Mouse (Mus musculus): ENCODE results near the gene Mettl17. TPM values are rescaled to one million over a fixed set of nuclear protein-coding genes. Genes with fewer than 3 reads are reported as not detected.
A peak's percentile ranks its signal among the peaks of the same experiment; 100 is the strongest.

Gene Mettl17
- polyA plus RNA-seq, 1 experiment from 2014 or later, result 24.0 TPM

DNA sequence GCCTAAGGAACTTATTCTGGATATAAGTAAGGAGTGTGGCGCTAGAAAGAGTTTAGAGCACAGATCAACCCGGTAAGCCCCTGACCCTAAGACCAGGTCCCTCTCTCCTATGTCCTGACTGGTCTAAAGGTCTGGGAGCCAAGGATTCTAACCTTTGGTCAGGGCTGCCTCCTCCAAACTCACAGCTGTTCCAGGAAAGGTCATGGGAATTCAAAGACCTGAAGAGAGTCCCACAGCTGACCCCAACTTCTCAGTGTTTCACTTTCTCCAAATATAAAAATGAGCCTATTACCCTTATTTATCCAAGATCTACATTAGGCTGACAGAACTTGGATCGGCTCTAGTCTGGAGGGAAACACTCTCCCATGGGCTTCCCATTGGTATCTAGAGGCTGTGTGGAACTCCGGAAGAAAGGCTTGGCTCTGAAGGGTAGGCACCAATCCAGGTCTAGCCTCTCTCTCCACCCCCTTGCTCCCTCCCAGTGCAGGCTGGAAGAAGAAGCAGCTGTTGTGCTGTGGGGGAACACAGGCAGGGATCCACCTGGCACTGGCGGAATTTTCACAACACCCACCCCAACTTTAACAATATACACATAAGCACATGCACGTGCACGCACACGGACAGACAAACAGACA lies 44.8 kb downstream of the Mettl17 start:
- H3K4me2 ChIP-seq (replicated peaks; ENCODE audit: low read depth), result peak overlapping the region; percentile 12; the same call in 1 of the 2 replicates
- ATAC-seq (ENCODE audit: low FRiP score, low TSS enrichment) (peak; percentile 47; the same call in 1 of the 2 replicates), DNase-seq (ENCODE audit: low spot score) (peak; percentile 28)
- TF ChIP-seq EP300 (optimal IDR thresholded peaks at IDR 0.05) (no peak), CTCF (IDR thresholded peaks at IDR 0.05; ENCODE audit: low read depth) (no peak)
- WGBS, result 43% methylated on average over 8 of the region's 8 CpGs
- peak overlapping the region; percentile 69; the same call in 1 of the 2 replicates for H3K27ac ChIP-seq (replicated peaks)
- no peaks in the 10 kb centered on the region for H3K4me1 ChIP-seq (replicated peaks; ENCODE audit: control insufficient read depth, insufficient read depth)
- no peaks in the 10 kb centered on the region for H3K36me3 ChIP-seq (ENCODE audit: control insufficient read depth, insufficient read depth, low read length)
- H3K4me3 ChIP-seq (ENCODE audit: low read depth, low read length), result no peak overlapping the region
- H3K27me3 ChIP-seq (ENCODE audit: control insufficient read depth, insufficient read depth, low read length), result no peaks in the 10 kb centered on the region
- no peak overlapping the region; the same call in 1 of the 2 replicates for H3K9ac ChIP-seq (ENCODE audit: low read length)
- no peaks in the 10 kb centered on the region for H3K9me3 ChIP-seq (ENCODE audit: control insufficient read depth, low read length)

DNA sequence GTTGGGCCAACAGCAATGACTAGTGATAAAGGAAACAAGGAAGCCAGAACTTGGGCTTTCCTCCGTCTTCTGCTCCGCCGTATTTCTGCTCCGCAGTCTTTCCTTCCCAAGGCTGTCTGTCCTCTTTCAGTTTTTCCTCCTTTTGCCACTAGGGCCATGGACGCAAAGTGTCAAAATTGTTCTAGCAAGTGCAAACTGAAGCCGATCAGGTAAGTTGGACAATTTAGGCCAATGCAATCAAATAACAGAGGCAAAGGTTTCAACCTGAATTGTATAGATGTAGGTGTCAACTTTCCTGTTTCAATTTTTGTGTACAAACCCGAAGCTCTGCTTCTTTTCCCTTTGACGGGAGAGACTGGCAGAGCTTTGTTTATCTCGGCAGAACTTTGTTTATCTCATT lies 45.3 kb downstream of the Mettl17 start:
- TF ChIP-seq EP300 (optimal IDR thresholded peaks at IDR 0.05) (no peak), CTCF (IDR thresholded peaks at IDR 0.05; ENCODE audit: low read depth) (peak; percentile 38)
- WGBS, result 32% methylated on average over 9 of the region's 9 CpGs
- peak overlapping the region; percentile 13; the same call in 1 of the 2 replicates for H3K9ac ChIP-seq (ENCODE audit: low read length)
- no peaks in the 10 kb centered on the region for H3K4me1 ChIP-seq (replicated peaks; ENCODE audit: control insufficient read depth, insufficient read depth)
- ATAC-seq (ENCODE audit: low FRiP score, low TSS enrichment) (no peak), DNase-seq (ENCODE audit: low spot score) (no peak)
- H3K27ac ChIP-seq (replicated peaks), result peak overlapping the region; percentile 69; the same call in 1 of the 2 replicates
- H3K4me3 ChIP-seq (ENCODE audit: low read depth, low read length), result no peak overlapping the region
- no peaks in the 10 kb centered on the region for H3K27me3 ChIP-seq (ENCODE audit: control insufficient read depth, insufficient read depth, low read length)
- peak overlapping the region; percentile 12; the same call in 1 of the 2 replicates for H3K4me2 ChIP-seq (replicated peaks; ENCODE audit: low read depth)
- no peaks in the 10 kb centered on the region for H3K9me3 ChIP-seq (ENCODE audit: control insufficient read depth, low read length)
- H3K36me3 ChIP-seq (ENCODE audit: control insufficient read depth, insufficient read depth, low read length), result no peaks in the 10 kb centered on the region

DNA sequence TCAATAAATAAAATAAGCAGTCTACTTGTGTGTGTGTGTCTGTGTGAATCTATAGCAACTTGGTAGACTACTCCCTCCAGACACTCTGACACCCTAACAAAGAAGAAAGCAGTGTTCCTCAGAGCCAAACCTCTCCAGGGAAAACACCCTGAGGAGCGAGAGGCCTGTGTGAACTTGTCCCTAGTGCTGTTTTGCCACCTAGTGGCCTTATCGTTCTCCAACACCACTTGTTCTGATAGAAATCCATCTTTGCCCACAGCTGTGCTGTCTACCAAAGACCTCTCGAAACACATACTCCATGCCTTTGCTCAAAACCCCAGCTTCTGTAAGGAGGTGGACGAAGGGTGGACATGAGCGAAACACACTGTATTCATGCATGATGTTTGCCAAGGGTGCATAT lies 46.2 kb downstream of the Mettl17 start:
- TF ChIP-seq CTCF (IDR thresholded peaks at IDR 0.05; ENCODE audit: low read depth) (peak; percentile 94), EP300 (optimal IDR thresholded peaks at IDR 0.05) (no peak)
- Histone ChIP-seq H3K4me2 (replicated peaks; ENCODE audit: low read depth) (no peak overlapping the region), H3K4me1 (replicated peaks; ENCODE audit: control insufficient read depth, insufficient read depth) (no peaks in the 10 kb centered on the region), H3K27ac (replicated peaks) (no peak overlapping the region), H3K36me3 (ENCODE audit: control insufficient read depth, insufficient read depth, low read length) (no peaks in the 10 kb centered on the region), H3K9me3 (ENCODE audit: control insufficient read depth, low read length) (no peaks in the 10 kb centered on the region), H3K9ac (ENCODE audit: low read length) (no peak overlapping the region), H3K27me3 (ENCODE audit: control insufficient read depth, insufficient read depth, low read length) (no peaks in the 10 kb centered on the region), H3K4me3 (ENCODE audit: low read depth, low read length) (no peak overlapping the region)
- ATAC-seq (ENCODE audit: low FRiP score, low TSS enrichment) (peak; percentile 81), DNase-seq (ENCODE audit: low spot score) (peak; percentile 77)
- WGBS, result 24% methylated on average over 5 of the region's 5 CpGs

DNA sequence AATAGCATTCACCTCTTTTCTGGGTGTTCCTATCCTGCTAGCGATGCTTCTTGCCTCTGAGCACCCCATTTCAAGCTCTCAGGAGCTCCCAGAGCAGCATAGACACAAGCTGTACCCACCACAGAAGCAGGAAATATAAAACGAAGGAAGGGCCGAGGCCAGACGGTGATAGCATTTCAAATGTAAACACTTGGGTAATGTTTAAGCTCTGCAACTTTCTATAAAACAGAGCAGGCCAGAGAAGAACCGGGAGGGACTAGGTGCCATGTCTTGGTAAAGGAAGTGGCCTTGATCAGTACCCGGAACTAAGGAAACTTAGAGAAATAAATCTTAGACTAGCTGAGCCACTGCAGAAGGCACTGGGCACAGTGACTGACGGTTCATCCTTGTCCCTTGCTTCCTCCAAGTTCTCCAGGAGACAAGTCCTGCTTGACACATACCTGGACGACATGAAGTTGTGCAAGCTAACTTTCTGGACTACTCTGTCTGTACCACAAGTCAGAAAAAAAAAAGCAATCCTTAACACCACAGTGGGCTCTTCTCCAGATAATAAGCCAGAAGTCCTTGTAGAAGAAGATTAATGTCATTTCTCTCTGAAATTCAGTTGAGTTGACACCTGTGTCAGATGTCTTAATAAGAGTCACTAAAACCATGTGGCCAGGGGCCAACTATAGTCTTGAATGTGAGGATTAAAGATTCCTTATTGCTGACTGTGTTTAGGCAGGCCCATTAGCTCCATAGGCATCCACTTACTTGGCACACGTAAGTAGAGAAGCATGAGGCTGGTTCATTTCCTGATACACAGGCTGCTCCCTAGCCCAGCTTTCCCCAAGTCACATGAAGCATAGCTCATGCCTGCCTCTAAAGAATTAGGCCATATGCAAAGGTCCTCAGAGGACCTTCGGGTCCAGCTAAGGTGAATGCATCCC lies 47.7 kb downstream of the Mettl17 start:
- WGBS, result 25% methylated on average over 10 of the region's 10 CpGs

DNA sequence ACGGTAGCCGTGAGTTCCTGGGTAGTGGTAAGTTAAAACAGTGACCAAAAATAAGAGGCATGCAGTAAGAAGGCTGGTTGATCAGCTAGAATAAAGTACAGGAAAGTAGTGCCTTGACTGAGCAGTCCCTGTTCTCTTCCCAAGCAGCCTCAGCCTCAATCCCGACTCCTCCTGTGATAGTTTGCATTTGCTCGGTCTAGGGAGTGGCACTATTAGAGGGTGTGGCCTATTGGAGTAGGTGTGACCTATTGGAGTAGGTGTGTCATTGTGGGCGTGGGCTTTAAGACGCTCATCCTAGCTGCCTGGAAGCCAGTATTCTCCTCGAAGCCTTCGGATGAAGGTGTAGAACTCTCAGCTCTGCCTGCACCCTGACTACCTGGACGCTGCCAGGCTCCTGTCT lies 54.4 kb downstream of the Mettl17 start:
- peak; percentile 33; the same call in 1 of the 2 replicates for ATAC-seq (ENCODE audit: low FRiP score, low TSS enrichment)
- no peaks in the 10 kb centered on the region for H3K4me1 ChIP-seq (replicated peaks; ENCODE audit: control insufficient read depth, insufficient read depth)
- no peaks in the 10 kb centered on the region for H3K9me3 ChIP-seq (ENCODE audit: control insufficient read depth, low read length)
- no peaks in the 10 kb centered on the region for H3K36me3 ChIP-seq (ENCODE audit: control insufficient read depth, insufficient read depth, low read length)
- no peaks in the 10 kb centered on the region for H3K27me3 ChIP-seq (ENCODE audit: control insufficient read depth, insufficient read depth, low read length)
- 82% methylated on average over 9 of the region's 9 CpGs for WGBS
- H3K27ac ChIP-seq (replicated peaks), result no peak overlapping the region
- no peak overlapping the region for H3K9ac ChIP-seq (ENCODE audit: low read length)
- no peak overlapping the region for H3K4me2 ChIP-seq (replicated peaks; ENCODE audit: low read depth)
- TF ChIP-seq CTCF (IDR thresholded peaks at IDR 0.05; ENCODE audit: low read depth), result no peak
- TF ChIP-seq EP300 (optimal IDR thresholded peaks at IDR 0.05), result no peak
- no peak overlapping the region for H3K4me3 ChIP-seq (ENCODE audit: low read depth, low read length)
- DNase-seq (ENCODE audit: low spot score), result no peak

More for the DNA sequence above, 47.7 kb downstream of the Mettl17 start:
- Histone ChIP-seq H3K27me3 (ENCODE audit: control insufficient read depth, insufficient read depth, low read length) (no peaks in the 10 kb centered on the region), H3K4me1 (replicated peaks; ENCODE audit: control insufficient read depth, insufficient read depth) (no peaks in the 10 kb centered on the region), H3K9me3 (ENCODE audit: control insufficient read depth, low read length) (no peaks in the 10 kb centered on the region), H3K36me3 (ENCODE audit: control insufficient read depth, insufficient read depth, low read length) (no peaks in the 10 kb centered on the region), H3K4me3 (ENCODE audit: low read depth, low read length) (no peak overlapping the region), H3K27ac (replicated peaks) (peak overlapping the region; percentile 20), H3K4me2 (replicated peaks; ENCODE audit: low read depth) (no peak overlapping the region), H3K9ac (ENCODE audit: low read length) (no peak overlapping the region)
- ATAC-seq (ENCODE audit: low FRiP score, low TSS enrichment), result peak; percentile 73
- TF ChIP-seq EP300 (optimal IDR thresholded peaks at IDR 0.05), result no peak
- no peak for TF ChIP-seq CTCF (IDR thresholded peaks at IDR 0.05; ENCODE audit: low read depth)
- peak; percentile 45 for DNase-seq (ENCODE audit: low spot score)
